Mouse (Mus musculus) ovary, postnatal 10 days (tissue): ENCODE results near the gene Nmi.
"Not testable (repeated sequence)": the region's sequence is repeated elsewhere in the genome, so short reads cannot be mapped to it uniquely, and the experiment has no call there.

Source experiments
- DNase-seq: peaks from one replicate; pipeline ENCODE4 v3.0.0; 2022; ENCODE audit warnings: low spot score

Nmi gene

DNA sequence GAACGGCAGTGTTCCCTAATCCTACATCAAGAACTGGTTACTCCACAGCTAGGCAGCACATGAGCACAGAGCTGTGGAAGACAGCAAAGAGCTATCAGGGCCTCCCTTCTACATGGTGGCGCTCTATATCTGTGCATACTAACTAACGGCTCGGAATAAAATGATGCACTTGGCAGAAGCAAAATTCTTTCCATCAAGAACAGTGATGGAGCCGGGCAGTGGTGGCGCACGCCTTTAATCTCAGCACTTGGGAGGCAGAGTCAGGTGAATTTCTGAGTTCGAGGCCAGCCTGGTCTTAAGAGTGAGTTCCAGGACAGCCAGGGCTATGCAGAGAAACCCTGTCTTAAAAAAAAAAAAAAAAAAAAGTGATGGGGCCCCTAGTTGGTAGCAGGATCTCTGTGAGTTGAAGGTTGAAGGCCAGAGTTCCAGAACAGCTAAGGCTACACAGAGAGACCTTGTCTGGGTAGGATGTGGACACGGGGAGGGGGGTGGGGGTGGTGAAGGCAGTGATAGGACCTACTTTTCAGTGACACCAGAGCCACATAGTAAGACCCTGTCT is at the start of gene Nmi:
Gene Nmi (minus strand): TSS at position 85 of the 559 bp plus-strand sequence.
- DNase-seq, result no peak

DNA sequence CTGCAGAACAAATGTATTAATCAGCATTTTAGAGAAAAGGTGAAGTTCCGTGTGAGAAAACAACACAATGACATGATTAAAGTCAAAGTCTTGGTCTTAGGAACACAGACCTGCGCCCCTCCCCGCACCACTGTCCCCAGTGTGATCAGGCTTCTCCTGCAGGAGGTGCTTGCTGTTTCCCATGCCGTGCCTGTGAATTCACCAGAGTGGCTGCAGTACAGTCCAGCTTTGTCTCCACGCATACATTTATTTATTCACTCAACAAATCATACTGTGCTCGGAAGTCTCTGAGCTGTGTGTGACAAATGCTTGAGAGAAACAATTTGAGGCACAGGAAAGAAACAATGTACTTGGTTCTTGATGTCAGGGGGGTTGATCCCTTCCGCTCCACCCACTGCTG is 43.1 kb upstream of the Nmi start:
- DNase-seq, result no peak

DNA sequence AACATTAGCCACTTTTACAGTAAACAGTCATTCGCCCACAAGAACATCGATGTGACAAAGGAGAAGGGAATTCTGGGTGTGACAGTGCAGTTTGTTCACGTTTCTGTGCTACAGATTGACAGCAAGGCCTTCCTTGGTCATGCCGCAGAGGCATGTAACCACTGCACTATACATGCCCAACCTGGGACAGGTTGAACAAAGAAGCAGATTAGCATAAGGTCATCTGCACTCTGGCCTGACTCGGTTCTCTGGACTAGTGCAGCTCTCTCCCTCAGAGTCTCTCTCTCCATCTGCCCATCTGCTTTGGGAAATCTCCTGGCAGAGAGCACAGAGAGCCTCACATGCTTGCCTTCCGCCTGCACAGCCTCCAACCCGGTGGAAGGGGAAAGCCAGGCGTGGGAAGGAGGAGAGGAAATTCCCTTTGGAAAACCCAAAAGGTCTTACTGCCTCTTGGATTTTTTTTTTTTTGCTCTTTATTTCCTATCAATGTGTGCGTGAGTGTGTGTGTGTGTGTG is 40.1 kb upstream of the Nmi start:
- no peak for DNase-seq

DNA sequence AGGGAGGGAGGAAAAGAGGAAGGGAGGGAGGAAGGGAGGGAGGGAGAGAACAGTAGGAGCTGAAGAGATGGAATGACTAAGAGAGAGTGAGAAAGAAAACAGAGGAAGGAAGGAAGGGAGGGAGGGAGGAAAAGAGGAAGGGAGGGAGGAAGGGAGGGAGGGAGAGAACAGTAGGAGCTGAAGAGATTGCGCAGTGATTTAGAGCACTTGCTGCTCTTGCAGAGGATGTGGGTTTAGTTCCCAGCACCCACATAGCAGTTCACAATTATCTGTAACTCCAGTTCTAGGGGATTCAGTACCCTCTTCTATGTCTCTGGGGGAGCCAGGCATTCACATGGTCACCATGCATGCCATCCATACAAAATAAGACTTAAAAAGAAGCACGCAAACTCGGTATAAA is 38.5 kb upstream of the Nmi start:
- not testable (repeated sequence) for DNase-seq

DNA sequence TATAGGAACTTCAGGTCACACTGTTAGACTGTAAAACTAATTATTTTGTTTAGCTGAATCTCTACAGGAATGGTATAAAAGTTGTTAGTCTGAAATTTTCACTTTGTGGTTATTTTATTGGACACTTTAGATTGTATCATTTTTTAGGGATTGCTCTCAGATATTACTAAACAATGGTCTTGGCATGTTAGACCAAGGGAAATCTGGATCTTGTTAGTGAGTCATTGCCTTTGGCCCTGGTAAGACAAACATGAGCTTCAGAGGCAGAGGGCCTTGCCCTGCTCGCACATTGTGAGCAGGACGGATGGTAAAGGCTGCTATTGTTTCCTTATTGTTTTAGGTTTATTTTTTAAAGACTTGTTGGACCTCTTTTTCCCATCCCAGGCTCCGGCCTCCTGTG is 33.1 kb upstream of the Nmi start:
- no peak for DNase-seq

DNA sequence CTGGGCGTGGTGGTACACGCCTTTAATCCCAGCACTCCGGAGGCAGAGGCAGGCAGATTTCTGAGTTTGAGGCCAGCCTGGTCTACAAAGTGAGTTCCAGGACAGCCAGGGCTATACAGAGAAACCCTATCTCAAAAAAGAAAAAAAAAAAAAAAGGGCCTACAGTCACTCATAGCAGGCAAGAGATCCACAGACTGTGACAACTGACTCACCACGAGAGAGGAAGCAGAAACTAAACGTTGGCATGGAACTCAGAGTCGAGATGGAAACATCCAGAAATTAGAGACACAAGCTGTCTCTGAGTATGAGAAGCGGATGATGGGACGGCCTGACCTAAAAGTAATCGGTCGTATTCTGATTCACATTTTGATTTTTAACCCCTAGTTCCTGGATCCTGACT is 29.0 kb upstream of the Nmi start:
- not testable (repeated sequence) for DNase-seq

DNA sequence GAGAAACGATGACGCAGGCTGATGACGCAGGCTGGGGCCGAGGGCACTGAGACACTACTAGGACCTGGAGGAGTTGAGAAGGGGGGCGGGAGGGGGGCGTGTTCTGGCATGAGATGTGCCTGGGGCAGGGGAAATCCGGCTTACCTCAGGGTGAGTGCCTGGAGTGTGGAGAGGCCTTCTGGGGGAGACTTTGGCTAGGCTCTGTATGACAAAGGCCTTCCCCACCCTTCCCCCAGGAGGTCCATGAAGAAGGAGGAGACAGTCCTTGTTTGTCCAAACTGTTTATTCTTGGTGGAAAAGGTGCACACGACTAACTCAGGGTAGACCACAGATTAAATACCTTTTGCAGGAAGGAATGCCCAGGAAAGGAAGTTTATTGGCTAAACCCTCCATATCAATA is 28.2 kb upstream of the Nmi start:
- no peak for DNase-seq

DNA sequence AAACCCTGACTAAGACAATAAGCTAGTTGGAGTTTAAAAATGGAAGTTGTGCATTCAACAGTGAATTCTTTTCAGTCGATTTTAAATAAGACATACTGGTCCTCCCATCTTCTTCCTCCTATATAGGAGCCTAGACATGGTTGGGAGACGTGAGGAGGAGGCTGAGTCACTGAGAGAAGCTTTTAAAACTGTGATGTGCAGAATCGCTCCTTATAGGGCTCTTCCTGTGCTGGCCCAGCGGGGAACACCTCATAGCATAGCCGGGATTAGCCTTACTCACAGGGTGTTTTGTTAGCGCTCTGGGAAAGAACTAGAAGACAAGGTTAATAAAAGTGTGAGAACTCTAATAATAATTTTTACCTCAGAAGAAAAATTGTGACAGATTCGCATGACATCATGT is 26.7 kb upstream of the Nmi start:
- DNase-seq, result no peak

DNA sequence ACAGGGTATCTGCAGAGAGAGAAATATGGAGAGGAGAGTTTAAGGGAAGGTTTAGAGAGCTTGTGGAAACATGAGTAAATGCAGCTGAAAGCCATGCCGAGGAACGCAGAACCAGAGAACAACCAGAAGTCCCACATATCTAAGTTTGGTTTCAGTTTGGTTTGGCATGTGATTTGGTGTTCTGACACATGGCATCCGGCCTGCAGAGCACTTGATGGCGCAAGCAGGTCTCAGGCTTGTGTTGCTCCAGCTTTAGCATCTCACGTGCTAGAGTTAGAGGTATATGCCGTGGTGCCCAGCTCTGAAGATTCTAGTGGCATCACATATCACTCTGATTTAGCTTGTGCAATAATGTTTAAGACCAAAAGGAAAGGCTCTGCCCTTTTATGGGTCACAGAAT is 18.2 kb upstream of the Nmi start:
- no peak for DNase-seq

DNA sequence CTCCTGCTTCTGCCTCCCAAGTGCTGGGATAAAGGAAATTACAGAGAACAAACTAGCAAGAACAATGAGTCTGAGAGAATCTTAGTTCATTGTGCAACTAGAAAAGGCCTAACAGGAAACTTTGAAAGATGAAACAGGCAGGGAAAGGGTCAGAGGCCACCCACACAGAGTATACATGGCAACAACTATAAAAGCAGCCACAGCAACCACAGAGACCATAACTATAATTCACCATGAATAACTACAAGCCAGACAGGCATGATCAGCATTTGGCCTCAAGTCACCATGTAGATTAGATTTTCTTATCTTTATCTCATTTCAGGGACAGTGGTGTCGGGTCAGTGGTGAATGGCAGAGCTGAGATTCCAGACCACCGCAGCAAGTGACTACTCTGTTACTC is 16.3 kb upstream of the Nmi start:
- DNase-seq, result no peak

DNA sequence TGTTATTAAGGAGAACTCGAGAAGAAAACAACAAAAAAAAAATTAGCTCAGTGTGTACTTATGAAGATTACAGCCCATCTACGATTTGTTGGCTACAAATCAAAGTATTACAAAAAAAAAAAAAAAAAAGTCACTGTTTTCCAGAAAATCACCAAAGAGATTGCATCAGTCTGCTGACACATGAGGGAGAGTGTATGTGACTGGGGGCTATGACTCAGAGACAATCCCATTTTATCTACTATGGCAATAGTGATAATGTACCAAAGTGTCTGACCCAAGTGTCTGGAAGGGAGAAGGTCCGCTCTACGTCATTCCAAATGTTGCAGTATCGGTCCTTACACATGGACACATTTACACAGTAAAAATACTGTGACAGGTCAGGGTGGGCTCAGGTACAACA is 13.4 kb upstream of the Nmi start:
- no peak for DNase-seq

DNA sequence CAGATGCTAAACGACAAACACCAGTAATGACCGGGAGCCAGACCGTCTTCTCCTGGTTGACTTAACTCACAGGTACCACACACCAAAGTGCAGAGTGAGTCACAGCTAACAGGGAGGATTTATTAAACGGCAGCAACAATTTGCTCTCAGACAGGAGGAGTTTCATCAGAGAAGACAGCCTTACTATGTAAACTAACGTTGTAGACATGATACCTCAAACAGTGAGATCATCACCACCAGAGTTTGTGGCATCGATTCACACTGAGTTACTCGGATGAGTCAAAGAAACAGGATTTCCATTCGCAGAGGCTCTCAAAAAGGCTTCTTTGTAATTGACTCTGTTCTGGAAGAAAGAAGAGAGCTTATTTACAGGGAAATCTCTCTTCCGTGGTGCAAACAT is 12.9 kb upstream of the Nmi start:
- no peak for DNase-seq

DNA sequence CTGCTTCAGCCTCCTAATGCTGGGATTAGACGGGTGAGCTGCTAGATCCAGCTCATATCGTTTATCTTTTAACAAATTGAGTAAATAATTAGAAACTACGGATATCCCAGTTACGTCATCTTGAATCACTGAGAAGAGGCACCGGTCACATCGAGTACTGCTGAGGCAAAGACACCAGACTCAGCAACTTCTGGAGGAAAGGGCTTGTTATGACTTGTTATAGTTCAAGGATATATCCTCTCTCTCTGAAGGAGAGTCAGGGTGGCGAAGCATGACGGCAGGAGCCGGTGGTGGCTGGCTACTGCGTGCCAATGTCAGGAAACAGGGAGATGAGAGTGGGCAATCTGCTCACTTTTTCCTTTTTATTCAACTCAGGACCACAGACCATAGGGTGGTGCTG is 11.9 kb upstream of the Nmi start:
- DNase-seq, result no peak

DNA sequence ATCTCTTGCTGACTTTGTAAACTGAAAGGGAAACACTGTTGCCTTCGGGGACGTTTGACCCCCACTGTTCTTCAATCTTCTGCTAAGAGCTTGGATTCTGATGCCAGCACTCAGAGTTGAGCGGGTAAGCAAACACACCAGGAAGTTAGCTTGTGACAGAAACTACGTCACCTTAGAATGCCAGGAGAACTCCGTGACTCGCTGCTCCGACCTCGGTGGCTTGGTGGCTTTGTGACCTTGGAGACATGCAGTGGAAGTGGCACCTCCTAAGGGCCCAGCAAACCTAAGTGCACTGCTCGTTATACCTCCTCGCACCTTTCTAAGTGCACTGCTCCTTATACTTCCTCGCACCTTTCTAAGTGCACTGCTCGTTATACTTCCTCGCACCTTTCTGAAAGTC is 9.0 kb upstream of the Nmi start:
- DNase-seq, result no peak

DNA sequence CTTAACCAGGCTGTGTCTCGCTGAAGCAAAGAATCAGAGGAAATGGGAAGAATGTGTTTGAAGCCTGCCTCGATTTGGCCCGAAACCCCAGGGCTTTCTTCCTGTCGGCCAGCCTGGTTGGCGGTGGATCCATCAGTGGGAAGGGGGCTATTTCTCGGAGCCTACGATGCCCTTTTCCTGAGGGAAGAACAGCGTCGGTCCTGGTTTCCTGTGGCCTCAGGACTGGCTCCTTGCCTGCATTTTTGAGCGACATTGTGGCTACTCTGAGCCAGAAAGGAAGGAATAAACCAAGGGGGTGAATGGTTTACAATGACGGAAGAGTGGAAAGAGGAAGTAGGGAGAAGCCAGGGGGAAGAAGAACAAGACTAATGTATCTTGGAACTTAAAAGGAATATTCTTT is 8.3 kb upstream of the Nmi start:
- DNase-seq, result no peak

DNA sequence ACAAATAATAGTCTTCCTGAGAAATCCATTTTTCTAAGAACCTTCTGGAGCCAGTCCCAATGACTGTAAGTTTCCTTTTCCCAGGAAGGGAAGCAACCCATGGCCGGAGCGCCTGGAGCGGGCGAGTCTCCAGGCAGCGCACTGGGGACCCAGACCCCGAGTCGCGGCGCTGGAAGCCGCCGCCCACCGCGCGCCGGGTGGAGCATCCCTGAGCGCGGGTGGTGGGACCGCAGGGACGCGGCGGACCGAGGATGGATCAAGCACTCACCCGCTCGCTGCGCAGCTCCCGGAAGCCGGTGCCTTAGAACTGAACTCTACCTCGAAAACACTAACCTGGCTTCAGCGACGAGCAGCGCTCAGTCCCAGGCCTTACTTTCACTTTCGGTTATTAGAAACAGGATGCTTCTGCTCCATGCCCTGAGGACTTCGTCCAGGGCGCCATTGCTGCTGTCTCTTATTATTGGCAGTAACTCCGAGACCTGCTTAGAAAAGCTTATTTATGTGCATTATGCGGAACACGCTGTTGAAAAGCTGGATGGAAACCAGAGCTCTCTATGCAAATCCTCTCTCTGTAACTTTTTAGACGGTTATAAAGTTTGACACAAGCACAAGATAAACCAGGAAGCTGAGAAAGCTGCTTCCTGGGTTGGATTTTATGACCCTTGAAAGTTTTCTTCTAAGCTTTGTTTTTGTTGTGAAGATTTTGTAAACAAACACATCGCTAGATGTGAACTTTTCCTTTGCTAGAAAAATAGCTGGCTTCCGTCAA is 469 bp downstream of the Nmi start:
- DNase-seq, result peak; percentile 22

DNA sequence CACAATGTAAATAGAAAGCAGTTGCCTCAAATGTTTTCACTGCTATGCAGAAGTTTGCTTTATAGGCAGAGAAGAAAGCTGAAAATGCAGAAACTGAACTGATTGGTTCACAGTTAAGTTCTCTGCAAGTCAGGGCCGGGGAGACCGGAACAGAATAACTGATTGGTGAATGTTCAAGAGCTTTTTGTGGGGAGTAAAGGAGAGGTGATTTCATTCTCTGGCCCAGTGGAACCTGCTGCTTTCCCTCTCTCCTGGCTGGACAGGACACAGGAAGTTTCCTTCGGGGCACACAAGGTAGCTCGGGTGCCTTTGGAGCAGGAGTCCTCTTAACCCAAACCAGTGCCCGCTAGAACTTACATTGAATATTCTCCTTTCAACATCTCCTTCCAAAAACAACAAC is 1.2 kb downstream of the Nmi start:
- no peak for DNase-seq

DNA sequence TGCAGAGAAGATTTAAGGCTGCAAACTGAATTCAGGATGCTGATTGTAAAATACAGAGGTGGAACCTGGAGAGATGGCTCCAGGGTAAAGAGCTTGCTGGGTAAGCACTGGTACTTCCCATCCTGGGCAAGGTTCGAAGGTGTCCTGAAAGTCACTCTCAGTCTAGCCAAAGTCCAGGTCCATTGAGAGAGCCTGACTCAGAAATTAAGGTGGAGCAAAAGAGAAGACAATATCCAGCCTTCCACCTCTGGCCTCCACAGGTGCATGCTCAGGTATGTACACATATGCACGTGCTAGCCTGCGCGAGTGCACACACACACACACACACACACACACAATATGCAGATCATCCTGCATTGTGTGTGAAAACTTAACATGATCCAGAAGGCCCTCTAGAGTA is 2.4 kb downstream of the Nmi start:
- no peak for DNase-seq

DNA sequence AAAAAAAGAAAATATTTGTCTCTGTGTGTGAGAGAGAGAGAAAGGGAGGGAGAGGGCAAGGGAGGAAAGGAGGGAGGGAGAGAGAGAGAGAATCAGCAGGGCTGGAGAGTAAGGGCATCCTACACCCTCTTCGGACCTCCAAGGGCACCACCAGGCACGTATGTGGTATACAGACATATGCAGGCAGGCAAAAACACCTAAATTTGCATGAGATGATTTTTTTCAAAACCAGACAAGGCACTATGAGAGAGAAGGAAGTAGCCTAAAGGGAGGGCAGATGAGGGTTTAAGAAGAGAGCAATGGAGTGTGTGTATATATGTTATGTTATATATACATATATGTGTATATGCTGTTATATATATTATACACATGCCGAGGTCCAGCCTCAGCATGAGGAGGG is 6.0 kb downstream of the Nmi start:
- no peak for DNase-seq

DNA sequence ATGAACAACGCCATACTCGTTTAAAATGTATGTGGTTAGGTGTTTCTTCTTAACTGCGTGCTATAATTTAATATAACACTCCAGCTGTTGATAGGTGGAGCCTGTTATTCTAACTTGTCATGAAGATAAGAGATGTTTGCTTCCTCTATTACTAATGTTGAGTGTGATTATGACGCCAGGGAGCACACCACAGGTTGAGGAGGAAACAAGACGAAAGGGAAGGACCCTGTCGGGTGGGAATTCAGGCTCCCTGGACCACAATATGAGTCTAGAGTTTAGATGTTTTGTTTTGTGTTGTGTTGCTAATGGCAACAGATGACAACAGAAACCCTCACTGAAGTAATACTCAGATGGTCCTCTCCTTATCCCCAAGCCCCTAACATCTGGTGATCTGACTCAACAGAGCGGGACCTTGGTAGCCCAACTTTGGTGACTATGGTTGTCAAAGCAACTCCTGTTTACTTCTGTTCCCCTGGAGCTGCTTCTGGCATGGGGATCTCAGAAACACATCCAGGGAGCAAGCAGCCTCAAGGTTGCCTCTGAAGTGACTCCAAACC is 19.6 kb downstream of the Nmi start:
- DNase-seq, result no peak

DNA sequence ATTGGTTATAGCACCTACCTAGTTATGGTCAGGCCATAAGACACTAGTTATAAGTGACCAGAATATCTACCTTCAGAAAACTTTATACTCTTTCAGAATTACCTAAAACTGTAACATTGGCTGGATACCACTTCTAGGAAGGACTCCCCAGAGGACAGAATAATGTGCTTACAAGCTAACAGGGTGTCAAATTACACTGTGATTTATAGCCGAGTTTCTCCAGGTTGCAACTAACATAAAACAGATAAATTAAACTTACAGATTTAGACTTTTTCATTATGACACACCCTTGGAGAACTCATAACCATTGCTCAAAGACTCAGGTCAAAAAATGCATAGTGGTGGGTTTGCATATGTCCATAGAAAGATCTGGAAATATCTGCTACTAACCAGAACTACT is 22.4 kb downstream of the Nmi start:
- no peak for DNase-seq

DNA sequence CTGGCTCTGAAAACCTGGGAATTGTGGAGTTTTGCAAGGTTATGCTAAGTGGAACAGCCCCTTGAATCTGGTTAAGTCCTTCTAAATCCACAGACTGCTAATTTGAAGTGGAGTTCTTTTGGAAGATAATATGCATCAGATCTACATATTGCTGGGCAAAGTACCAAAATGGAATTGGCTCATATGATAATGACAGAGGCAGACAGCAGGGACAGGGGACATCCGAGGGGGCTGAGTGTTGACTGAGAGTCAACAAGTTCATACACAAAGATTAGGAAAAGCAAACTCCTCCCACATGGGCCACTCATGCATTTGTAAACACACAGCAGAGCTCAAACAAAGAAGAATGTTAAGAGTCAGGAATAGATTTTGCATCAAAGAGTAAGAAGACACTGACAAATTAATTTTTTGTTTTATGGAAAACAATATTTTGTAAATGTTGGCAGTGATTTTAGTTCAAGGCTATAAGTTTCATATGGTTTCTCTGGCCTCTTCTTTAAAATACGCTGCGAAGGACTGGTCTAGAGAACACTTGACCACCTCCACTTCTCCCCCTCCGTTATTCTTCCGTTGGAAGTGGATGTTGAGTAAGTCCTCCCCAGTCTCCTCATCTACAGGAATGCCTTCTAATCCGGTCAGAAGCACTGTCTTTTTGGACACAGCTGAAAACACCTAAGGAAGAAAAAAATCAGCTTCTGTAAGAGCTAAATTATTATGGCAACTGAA is 25.0 kb downstream of the Nmi start:
- no peak for DNase-seq

DNA sequence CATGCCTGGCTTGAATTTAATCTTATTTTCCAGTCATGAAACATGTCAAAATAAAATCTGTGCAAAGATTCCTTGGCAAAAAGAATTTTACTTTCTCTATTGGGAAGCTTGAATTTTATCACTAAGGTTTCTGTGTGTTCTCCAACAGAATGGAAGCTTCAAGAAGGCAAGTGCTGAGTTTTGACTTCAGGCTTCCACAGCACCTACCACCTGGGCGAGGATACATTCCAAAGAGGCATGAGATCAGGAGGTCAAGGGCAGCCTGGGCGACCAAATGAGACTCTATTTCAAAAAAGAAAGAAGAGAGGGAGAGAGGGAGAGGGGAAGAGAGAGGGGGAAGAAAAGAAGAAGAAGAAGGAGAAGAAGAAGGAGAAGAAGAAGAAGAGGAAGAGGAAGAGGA is 27.5 kb downstream of the Nmi start:
- DNase-seq, result no peak
